Mouse (Mus musculus): ENCODE results near the gene Defa32.
"Not testable (repeated sequence)": the region's sequence is repeated elsewhere in the genome, so short reads cannot be mapped to it uniquely, and the experiment has no call there.

The Defa32 gene

GRCm38 (mm10) chr8:21528732-21529131 lies at the start of gene Defa32:
Gene Defa32 (plus strand): TSS chr8:21529032.
- not testable (repeated sequence) for DNase-seq (ENCODE audit: extremely low spot score, low spot score)

GRCm38 (mm10) chr8:21508958-21509357 lies 19.9 kb upstream of the Defa32 start, which contains the start of gene Defa20:
Gene Defa20 (plus strand): TSS chr8:21509258.
- not testable (repeated sequence) for DNase-seq (ENCODE audit: extremely low spot score, low spot score)

GRCm38 (mm10) chr8:21565086-21565485 lies 36.3 kb downstream of the Defa32 start, which contains the start of gene Defa37:
Gene Defa37 (plus strand): TSS chr8:21565386.
- DNase-seq (ENCODE audit: extremely low spot score, low spot score): not testable (repeated sequence)

Data from neural tube, embryonic 10.5 days (tissue).